Mouse (Mus musculus): ENCODE results near the gene Lrig1. TPM values are rescaled to one million over a fixed set of nuclear protein-coding genes. Genes with fewer than 3 reads are reported as not detected.

Lrig1 gene
- polyA plus RNA-seq, 1 experiment from 2014 or later = 18.0 TPM

GRCm38 (mm10) chr6:94652659-94653213 lies 47.2 kb downstream of the Lrig1 start:
- WGBS = 85% methylated on average over 6 of the region's 6 CpGs
- Histone ChIP-seq H3K4me1 (replicated peaks; ENCODE audit: control insufficient read depth, insufficient read depth, low read length) (peaks cover 2% of the 10 kb centered on the region; the same call in 1 of the 2 replicates), H3K36me3 (ENCODE audit: control insufficient read depth, insufficient read depth, low read length) (no peaks in the 10 kb centered on the region), H3K4me3 (ENCODE audit: low read depth, low read length) (no peak overlapping the region), H3K4me2 (replicated peaks; ENCODE audit: low read depth, low read length) (no peak overlapping the region), H3K27me3 (ENCODE audit: control insufficient read depth, insufficient read depth, low read length) (no peaks in the 10 kb centered on the region), H3K9ac (ENCODE audit: low read depth, low read length) (no peak overlapping the region), H3K27ac (ENCODE audit: low read depth, low read length) (no peak overlapping the region), H3K9me3 (ENCODE audit: control insufficient read depth, low read length) (no peaks in the 10 kb centered on the region)
- no peak for ATAC-seq (ENCODE audit: low FRiP score)
- DNase-seq (ENCODE audit: low spot score) = no peak

- 82% methylated on average over 17 of the region's 17 CpGs for WGBS
- peaks cover 6% of the 10 kb centered on the region for H3K4me1 ChIP-seq (replicated peaks; ENCODE audit: control insufficient read depth, insufficient read depth, low read length)
These were observed 48.4 kb downstream of the Lrig1 start for GRCm38 (mm10) chr6:94651541-94651940.

GRCm38 (mm10) chr6:94649637-94650036 lies 50.3 kb downstream of the Lrig1 start:
- Histone ChIP-seq H3K4me1 (replicated peaks; ENCODE audit: control insufficient read depth, insufficient read depth, low read length) (peaks cover 6% of the 10 kb centered on the region), H3K27me3 (ENCODE audit: control insufficient read depth, insufficient read depth, low read length) (no peaks in the 10 kb centered on the region), H3K9me3 (ENCODE audit: control insufficient read depth, low read length) (no peaks in the 10 kb centered on the region), H3K27ac (ENCODE audit: low read depth, low read length) (no peak overlapping the region), H3K9ac (ENCODE audit: low read depth, low read length) (no peak overlapping the region), H3K4me3 (ENCODE audit: low read depth, low read length) (no peak overlapping the region), H3K36me3 (ENCODE audit: control insufficient read depth, insufficient read depth, low read length) (no peaks in the 10 kb centered on the region), H3K4me2 (replicated peaks; ENCODE audit: low read depth, low read length) (no peak overlapping the region)
- DNase-seq (ENCODE audit: low spot score) = no peak
- no peak for ATAC-seq (ENCODE audit: low FRiP score)
- WGBS = 64% methylated on average over 1 of the region's 1 CpGs

More at GRCm38 (mm10) chr6:94651541-94651940, 48.4 kb downstream of the Lrig1 start:
- Histone ChIP-seq H3K36me3 (ENCODE audit: control insufficient read depth, insufficient read depth, low read length) (no peaks in the 10 kb centered on the region), H3K9me3 (ENCODE audit: control insufficient read depth, low read length) (no peaks in the 10 kb centered on the region), H3K27ac (ENCODE audit: low read depth, low read length) (no peak overlapping the region), H3K9ac (ENCODE audit: low read depth, low read length) (no peak overlapping the region), H3K4me2 (replicated peaks; ENCODE audit: low read depth, low read length) (no peak overlapping the region), H3K4me3 (ENCODE audit: low read depth, low read length) (no peak overlapping the region), H3K27me3 (ENCODE audit: control insufficient read depth, insufficient read depth, low read length) (no peaks in the 10 kb centered on the region)
- ATAC-seq (ENCODE audit: low FRiP score) (no peak), DNase-seq (ENCODE audit: low spot score) (no peak)

GRCm38 (mm10) chr6:94648496-94648895 lies 51.5 kb downstream of the Lrig1 start:
- Histone ChIP-seq H3K4me2 (replicated peaks; ENCODE audit: low read depth, low read length) (no peak overlapping the region), H3K27me3 (ENCODE audit: control insufficient read depth, insufficient read depth, low read length) (no peaks in the 10 kb centered on the region), H3K9ac (ENCODE audit: low read depth, low read length) (no peak overlapping the region), H3K36me3 (ENCODE audit: control insufficient read depth, insufficient read depth, low read length) (no peaks in the 10 kb centered on the region), H3K9me3 (ENCODE audit: control insufficient read depth, low read length) (no peaks in the 10 kb centered on the region), H3K27ac (ENCODE audit: low read depth, low read length) (0 out of 2 replicates have a peak overlapping the region, but pooled peaks have one; percentile 3), H3K4me1 (replicated peaks; ENCODE audit: control insufficient read depth, insufficient read depth, low read length) (peaks cover 6% of the 10 kb centered on the region), H3K4me3 (ENCODE audit: low read depth, low read length) (no peak overlapping the region)
- ATAC-seq (ENCODE audit: low FRiP score) (peak; percentile 33; the same call in 1 of the 2 replicates), DNase-seq (ENCODE audit: low spot score) (no peak)
- 53% methylated on average over 4 of the region's 4 CpGs for WGBS

- H3K27me3 ChIP-seq (ENCODE audit: control insufficient read depth, insufficient read depth, low read length) = no peaks in the 10 kb centered on the region
- H3K4me1 ChIP-seq (replicated peaks; ENCODE audit: control insufficient read depth, insufficient read depth, low read length) = peaks cover 6% of the 10 kb centered on the region
- peak overlapping the region; percentile 3 for H3K27ac ChIP-seq (ENCODE audit: low read depth, low read length)
- H3K4me2 ChIP-seq (replicated peaks; ENCODE audit: low read depth, low read length) = no peak overlapping the region
- 0 out of 2 replicates have a peak overlapping the region, but pooled peaks have one; percentile 5 for H3K9ac ChIP-seq (ENCODE audit: low read depth, low read length)
- H3K9me3 ChIP-seq (ENCODE audit: control insufficient read depth, low read length) = no peaks in the 10 kb centered on the region
- WGBS = 22% methylated on average over 10 of the region's 10 CpGs
- DNase-seq (ENCODE audit: low spot score) (peak; percentile 40), ATAC-seq (ENCODE audit: low FRiP score) (peak; percentile 67)
- H3K36me3 ChIP-seq (ENCODE audit: control insufficient read depth, insufficient read depth, low read length) = no peaks in the 10 kb centered on the region
- H3K4me3 ChIP-seq (ENCODE audit: low read depth, low read length) = no peak overlapping the region
These were observed 52.2 kb downstream of the Lrig1 start for GRCm38 (mm10) chr6:94647574-94648430.

GRCm38 (mm10) chr6:94646902-94647301 lies 53.1 kb downstream of the Lrig1 start:
- no peaks in the 10 kb centered on the region for H3K36me3 ChIP-seq (ENCODE audit: control insufficient read depth, insufficient read depth, low read length)
- H3K4me3 ChIP-seq (ENCODE audit: low read depth, low read length) = no peak overlapping the region
- no peaks in the 10 kb centered on the region for H3K9me3 ChIP-seq (ENCODE audit: control insufficient read depth, low read length)
- WGBS = 82% methylated on average over 6 of the region's 6 CpGs
- no peak overlapping the region for H3K27ac ChIP-seq (ENCODE audit: low read depth, low read length)
- no peak overlapping the region for H3K9ac ChIP-seq (ENCODE audit: low read depth, low read length)
- DNase-seq (ENCODE audit: low spot score) = no peak
- ATAC-seq (ENCODE audit: low FRiP score) = no peak
- no peaks in the 10 kb centered on the region for H3K27me3 ChIP-seq (ENCODE audit: control insufficient read depth, insufficient read depth, low read length)
- H3K4me2 ChIP-seq (replicated peaks; ENCODE audit: low read depth, low read length) = no peak overlapping the region
- H3K4me1 ChIP-seq (replicated peaks; ENCODE audit: control insufficient read depth, insufficient read depth, low read length) = peaks cover 6% of the 10 kb centered on the region

- Histone ChIP-seq H3K4me1 (replicated peaks; ENCODE audit: control insufficient read depth, insufficient read depth, low read length) (peaks cover 6% of the 10 kb centered on the region), H3K9me3 (ENCODE audit: control insufficient read depth, low read length) (no peaks in the 10 kb centered on the region), H3K36me3 (ENCODE audit: control insufficient read depth, insufficient read depth, low read length) (no peaks in the 10 kb centered on the region), H3K9ac (ENCODE audit: low read depth, low read length) (no peak overlapping the region), H3K4me2 (replicated peaks; ENCODE audit: low read depth, low read length) (no peak overlapping the region), H3K27ac (ENCODE audit: low read depth, low read length) (no peak overlapping the region), H3K27me3 (ENCODE audit: control insufficient read depth, insufficient read depth, low read length) (no peaks in the 10 kb centered on the region), H3K4me3 (ENCODE audit: low read depth, low read length) (no peak overlapping the region)
- DNase-seq (ENCODE audit: low spot score) (no peak), ATAC-seq (ENCODE audit: low FRiP score) (no peak)
- WGBS = 77% methylated on average over 6 of the region's 6 CpGs
These were observed 53.6 kb downstream of the Lrig1 start for GRCm38 (mm10) chr6:94646274-94646863.

- Histone ChIP-seq H3K4me1 (replicated peaks; ENCODE audit: control insufficient read depth, insufficient read depth, low read length) (peaks cover 6% of the 10 kb centered on the region), H3K9ac (ENCODE audit: low read depth, low read length) (no peak overlapping the region), H3K36me3 (ENCODE audit: control insufficient read depth, insufficient read depth, low read length) (no peaks in the 10 kb centered on the region), H3K27ac (ENCODE audit: low read depth, low read length) (no peak overlapping the region), H3K27me3 (ENCODE audit: control insufficient read depth, insufficient read depth, low read length) (no peaks in the 10 kb centered on the region), H3K9me3 (ENCODE audit: control insufficient read depth, low read length) (no peaks in the 10 kb centered on the region), H3K4me2 (replicated peaks; ENCODE audit: low read depth, low read length) (no peak overlapping the region), H3K4me3 (ENCODE audit: low read depth, low read length) (no peak overlapping the region)
- DNase-seq (ENCODE audit: low spot score) (no peak), ATAC-seq (ENCODE audit: low FRiP score) (no peak)
- WGBS = 68% methylated on average over 4 of the region's 4 CpGs
These were observed 54.2 kb downstream of the Lrig1 start for GRCm38 (mm10) chr6:94645723-94646122.

Measured in hindbrain, embryonic 11.5 days (tissue).